Mouse (Mus musculus): ENCODE results near the gene Myo1d.

The Myo1d gene

DNA sequence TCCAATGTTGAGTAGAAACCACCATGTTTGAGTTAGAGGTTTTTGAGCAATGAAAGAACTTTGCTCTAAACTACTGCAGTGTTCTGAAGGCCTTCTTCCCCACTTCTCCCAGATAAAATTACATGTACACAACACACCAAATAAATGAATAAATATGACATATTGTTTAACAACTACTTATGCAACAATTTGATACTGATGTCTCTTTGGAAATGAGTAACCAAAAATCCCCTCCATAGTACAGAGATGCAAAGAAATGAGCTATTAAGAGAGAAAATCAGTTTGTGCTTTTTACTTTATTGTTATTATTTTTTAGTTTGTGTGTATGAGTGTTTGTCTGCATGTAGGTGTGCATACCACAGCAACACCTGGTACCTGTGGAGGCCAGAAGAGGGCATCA is 273.3 kb downstream of the Myo1d start:
- in situ Hi-C loops (cut with MboI) = no loop called here

DNA sequence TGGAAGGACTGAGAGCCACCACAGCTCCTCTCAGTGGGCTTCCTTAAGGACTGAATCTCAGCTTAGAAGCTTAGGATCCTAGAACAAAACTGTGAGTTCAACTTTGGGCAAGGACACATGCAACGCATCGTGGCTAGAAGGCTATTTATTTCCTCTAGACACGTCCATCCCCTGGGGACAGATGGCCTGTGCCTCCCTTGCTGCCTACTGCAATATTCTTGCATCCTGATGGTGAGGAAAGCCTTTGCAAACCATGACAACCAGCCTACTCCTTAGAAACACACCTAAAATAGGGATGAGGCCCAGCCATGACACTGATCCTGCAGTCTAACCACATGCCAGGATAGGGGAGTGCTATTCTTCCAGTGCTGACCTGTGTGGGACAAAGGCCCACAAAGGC is 274.2 kb downstream of the Myo1d start:
- in situ Hi-C loops (cut with MboI) = no loop called here

DNA sequence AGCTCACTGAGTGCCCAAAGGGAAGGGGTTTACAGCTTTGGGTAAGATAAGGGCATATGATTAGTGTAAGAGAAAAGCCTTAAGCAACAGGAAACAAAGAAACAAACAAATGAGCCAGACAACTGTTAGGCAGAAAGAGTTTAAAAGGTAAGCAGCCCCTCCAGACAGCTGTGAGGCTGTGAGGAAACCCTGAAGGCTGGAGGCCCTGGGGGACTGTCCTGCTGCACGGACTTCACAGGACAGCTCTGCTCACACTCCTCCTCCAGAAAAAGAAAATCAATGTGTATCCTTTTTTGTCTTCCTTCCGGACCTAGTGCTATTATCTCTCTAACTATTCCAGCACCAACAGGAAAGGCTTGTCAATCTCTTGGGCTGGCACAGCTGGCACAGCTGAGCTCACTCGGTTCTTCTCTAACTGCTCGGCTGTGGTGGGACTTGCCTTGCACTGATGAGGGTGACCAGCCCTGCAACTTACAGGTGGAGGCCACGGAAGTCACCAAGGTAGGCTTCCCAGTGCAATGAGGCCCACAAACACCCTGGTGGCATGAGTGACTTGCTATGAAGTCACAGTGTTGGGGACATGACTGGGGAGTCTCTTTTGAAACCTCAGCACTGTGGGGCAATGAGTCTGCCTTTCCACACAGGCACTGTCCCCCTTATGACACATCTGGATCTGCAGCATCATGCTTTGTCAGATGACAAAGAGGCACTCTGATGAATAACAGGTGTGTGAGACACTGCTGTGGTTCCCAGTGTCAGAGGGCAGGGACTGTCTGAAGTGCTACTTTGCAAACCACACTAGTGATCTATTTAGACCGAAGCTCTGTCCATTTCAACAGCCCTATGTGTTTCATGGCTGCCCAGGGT is 275.1 kb downstream of the Myo1d start:
- in situ Hi-C loops (cut with MboI) = no loop called here

GRCm38 (mm10) chr11:80503726-80504452 is 275.9 kb downstream of the Myo1d start:
- in situ Hi-C loops (cut with MboI) = no loop called here

DNA sequence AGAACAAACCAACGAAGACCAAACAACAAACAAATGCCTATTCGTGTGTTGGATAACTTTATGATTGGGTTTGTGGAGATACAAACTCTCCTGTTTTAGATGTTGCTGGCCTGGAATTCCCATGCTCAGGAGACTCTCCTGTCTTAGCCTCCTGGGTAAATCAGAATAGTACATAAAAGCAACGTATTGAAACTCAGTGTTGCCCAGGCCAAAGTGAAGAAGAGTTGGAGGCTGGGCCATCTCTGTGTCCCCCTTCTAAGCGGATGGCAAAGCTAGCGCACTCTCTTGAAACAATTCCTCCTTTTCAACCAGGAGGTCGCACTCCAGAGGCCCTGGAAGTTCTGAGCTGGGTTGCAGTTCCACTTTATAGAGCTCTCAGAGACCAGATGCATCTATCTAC is 276.5 kb downstream of the Myo1d start:
- in situ Hi-C loops (cut with MboI) = no loop called here

DNA sequence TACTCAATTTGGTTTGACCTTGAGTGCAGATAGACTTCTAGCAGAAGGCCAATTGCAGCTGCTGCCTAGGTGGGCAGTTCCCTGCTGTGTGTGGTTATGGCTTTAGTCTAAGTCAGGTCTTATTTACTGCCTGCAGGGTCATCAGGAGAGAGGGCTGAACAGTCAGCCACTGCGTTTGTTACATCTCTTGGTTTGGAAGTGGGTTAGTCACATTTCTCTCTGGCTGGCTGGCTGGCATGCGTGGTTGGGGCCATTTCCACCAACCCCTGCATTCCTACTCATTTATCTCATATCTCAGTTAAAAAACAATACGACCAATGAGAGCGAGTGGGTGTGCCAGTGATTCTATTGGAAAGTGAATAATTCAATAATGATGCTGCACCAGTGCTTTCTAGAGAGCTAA is 280.3 kb downstream of the Myo1d start:
- in situ Hi-C loops (cut with MboI) = no loop called here

GRCm38 (mm10) chr11:80498328-80499070 is 281.3 kb downstream of the Myo1d start:
- in situ Hi-C loops (cut with MboI) = no loop called here

DNA sequence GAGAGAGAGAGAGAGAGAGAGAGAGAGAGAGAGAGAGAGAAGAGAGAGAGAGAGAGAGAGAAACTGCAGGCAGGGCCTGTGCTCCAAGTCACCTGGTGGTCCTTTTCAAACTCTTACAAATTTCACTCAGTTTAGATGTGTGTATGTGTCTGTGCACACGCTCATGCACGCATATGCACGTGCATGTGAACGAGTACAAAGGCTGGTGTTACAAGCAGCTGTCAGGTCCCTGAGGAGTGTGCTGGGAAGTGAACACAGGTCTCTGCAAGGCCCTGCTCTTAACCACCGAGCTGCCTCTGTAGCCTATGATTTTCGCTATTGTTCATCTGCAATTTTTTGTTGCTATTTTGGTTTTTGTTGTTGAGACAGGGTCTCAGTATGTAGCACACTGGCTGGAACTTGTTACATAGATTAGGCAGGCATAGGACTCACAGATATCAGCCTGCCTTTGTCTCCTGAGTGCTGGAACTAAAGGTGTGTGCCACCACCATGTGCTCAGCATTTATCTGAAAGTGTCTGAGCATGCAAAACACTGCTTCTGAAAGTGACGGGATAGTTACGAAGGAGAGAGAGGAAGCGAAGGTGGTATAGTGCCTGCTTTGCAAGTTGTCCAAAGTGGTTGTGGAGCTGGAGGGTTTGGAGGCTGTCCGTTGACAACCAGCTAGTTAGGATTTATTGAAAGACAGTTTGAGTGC is 282.5 kb downstream of the Myo1d start:
- in situ Hi-C loops (cut with MboI) = no loop called here

DNA sequence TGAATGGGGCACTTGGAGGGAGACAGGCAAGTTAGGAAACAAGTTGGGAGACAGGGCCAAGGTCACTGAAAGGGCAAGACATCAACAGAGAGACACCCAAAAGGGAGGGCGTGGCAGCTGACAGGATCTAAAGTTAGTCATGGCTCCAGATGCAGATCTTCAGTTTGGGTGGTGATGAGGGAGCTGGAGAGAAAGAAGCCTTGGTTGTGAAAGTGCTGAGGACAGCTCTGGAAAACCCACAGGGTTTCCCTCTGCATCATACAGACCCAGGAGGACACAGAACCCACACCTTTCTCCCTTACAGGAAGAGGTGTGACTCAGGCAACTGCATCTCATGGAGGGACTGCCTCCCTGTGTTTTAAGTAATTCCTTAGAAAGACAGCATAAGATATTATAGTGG is 283.2 kb downstream of the Myo1d start:
- in situ Hi-C loops (cut with MboI) = no loop called here

DNA sequence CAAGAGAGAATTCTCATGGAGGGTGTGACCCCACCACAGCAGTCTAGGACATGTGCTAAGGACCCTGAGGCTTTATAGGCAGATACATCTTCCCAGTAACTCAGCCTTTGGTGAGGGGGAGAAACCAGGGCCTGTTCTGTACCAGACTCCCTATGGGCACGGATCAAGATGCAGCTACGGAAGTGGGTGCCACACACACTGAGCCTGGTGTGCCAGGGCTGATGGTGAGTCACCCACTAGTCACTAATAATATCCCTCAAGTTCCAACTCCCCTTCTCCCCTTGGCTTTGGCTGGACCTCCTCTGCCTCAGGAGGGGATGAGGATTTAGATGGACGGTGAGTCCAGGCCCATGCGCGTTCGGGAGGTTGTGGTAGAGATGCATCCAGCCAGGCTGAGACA is 283.9 kb downstream of the Myo1d start:
- in situ Hi-C loops (cut with MboI) = no loop called here

- in situ Hi-C loops (cut with MboI) = no loop called here
These were observed 285.0 kb downstream of the Myo1d start for GRCm38 (mm10) chr11:80494852-80495251.

GRCm38 (mm10) chr11:80493186-80493585 is 286.6 kb downstream of the Myo1d start:
- in situ Hi-C loops (cut with MboI) = no loop called here

DNA sequence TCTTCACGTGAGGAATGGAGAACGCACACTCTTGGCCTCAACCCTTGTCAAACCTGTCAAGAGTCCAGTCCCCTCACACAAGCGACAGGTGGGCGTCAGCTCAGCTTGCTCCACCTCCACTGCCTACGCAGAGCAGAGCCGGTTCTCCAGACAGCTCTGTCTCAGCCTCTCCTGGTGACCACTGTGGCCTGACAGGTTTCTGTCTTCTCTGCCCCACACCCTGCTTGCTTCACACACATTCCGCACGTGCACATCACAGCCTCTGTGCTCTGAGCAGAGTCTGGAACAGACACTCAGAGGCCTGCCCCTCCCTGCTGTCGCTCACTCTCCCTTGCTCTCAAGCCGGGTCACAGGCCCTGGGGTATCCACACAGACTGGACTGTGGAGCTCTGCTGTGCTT is 289.0 kb downstream of the Myo1d start:
- in situ Hi-C loops (cut with MboI) = no loop called here

DNA sequence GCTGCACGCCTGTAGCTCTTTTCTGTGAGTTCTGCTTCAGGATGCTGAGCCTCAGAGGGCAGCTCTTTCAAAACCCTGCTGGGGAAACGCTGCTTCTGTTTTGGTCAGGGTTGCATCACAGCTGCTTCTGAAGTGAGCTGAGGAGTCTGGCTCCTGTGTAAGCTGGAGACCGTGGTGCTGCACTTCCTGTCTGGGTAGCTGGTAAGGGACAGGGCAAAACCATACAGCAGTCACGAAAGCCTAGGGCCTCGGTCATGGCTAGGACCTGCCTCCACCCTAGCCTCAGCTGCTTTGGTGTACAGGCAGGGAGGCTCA is 290.0 kb downstream of the Myo1d start:
- in situ Hi-C loops (cut with MboI) = no loop called here

GRCm38 (mm10) chr11:80489172-80489881 is 290.5 kb downstream of the Myo1d start:
- in situ Hi-C loops (cut with MboI) = no loop called here

- in situ Hi-C loops (cut with MboI) = no loop called here
These were observed 291.8 kb downstream of the Myo1d start for GRCm38 (mm10) chr11:80487904-80488587.

DNA sequence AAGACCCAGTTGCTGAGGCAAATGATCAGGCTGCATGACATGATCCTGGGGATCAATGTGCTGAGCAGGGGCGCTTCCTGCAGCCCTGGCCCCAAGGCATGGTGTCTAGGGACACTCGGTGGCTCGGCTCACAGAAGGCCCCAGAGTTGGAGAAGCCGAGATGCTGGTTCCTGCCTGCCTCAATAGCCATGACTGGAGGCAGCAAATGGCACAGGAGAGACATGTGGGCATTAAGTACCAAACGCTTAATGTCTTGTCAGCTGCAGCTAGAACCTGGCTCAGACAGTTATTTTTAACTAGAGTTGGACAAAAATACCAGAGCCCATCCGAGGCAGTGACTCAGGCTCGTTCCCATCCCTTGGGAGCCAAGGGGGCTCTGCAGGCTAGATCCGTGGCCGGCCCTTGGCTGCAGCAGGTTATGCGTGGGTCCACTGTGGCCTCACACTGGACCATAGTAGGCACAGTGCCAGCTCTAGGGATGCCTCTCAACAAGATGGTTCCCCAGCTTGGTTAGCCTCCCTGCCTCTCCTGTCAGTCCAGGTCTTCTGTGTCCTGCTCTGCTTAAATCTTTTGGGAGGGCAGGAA is 294.1 kb downstream of the Myo1d start:
- in situ Hi-C loops (cut with MboI) = no loop called here

DNA sequence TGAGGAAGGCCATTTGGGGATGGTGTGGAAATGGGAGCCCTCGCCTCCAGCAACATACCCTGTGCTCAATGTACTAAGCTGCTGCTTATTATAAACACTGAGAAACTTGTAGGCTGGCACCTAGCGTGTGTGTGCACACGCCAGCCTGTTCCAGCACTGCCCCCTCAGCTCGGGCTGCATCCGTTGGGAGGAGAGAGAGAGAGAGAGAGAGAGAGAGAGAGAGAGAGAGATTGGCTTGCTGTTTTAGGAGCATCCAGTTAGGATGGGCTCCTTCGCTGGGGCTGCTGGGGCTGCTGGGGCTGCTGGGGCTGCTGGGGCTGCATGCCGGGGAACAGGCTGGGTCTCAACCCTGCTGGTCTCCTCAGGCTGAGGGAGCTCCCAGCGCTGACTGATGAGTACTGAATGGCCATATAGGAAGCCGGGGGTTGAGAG is 294.7 kb downstream of the Myo1d start:
- in situ Hi-C loops (cut with MboI) = no loop called here

- in situ Hi-C loops (cut with MboI) = no loop called here
These were observed 295.5 kb downstream of the Myo1d start for GRCm38 (mm10) chr11:80484191-80484791.

GRCm38 (mm10) chr11:80483536-80484067 is 296.2 kb downstream of the Myo1d start:
- in situ Hi-C loops (cut with MboI) = no loop called here

Measured in mature B cell (primary cell).